Mouse (Mus musculus): ENCODE data around the gene Dlgap1.
A peak's percentile ranks its signal among the peaks of the same experiment; 100 is the strongest.

The Dlgap1 gene

DNA sequence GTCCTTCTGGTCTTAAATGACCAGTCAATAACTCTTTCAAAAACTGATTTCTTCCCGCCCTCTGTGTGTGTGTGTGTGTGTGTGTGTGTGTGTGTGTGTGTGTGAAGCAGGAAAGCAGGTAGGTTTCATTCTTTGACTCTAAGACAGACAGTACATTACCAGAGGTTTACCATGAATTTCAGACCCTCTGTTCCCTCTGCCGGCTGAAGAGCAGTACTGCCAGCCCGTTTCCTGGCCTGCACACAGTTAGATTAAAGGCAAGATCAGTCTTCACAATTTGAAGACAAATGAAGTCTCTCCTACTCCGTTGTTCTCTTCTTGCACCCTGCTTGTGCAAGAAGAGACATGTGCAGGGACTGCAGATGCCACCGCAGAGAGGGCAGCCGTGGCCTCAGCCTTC is 373.0 kb downstream of the Dlgap1 start:
- DNase-seq (ENCODE audit: low spot score in 2 of 2): no peak

- no peak for DNase-seq (ENCODE audit: low spot score in 2 of 2)
Measured at GRCm38 (mm10) chr17:70347403-70347802, 378.5 kb downstream of the Dlgap1 start.

- DNase-seq (ENCODE audit: low spot score in 2 of 2): no peak
Measured at GRCm38 (mm10) chr17:70363561-70363960, 394.7 kb downstream of the Dlgap1 start.

DNA sequence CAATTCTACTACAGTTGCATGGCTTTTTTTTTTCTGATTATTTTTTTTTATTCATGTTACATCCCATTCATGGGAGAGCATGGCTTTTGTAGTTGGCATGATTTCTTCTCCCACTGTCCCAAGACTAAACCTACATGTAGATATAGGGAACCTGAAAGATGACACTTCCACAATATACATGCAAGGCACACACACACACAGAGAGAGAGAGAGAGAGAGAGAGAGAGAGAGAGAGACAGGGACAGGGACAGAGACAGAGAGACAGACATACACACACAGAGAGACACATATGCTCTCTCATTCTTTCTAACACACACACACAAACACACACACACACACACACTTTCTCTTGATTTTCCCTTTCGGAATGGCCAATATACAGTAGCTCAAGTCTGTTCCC is 395.1 kb downstream of the Dlgap1 start:
- DNase-seq (ENCODE audit: low spot score in 2 of 2): no peak

GRCm38 (mm10) chr17:70369124-70369523 is 400.3 kb downstream of the Dlgap1 start:
- DNase-seq (ENCODE audit: low spot score in 2 of 2): no peak

DNA sequence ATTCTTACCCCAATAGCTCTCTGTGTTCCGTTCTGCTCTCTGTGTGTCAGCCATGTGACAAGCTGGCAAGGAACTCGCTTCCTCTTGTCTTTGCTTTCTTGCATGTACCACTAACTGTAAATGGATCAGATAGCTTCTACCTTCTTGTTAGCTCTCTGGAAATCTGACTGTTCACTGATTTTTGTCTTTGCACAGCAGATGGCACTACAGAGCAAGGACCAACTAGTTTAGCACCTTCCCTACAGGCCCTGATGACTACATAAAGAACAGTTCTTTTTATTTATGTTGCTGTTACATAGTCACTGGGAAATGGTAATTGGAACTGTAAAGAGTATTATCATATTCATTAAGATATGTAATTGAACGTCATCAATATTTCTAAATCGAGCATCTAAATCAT is 408.1 kb downstream of the Dlgap1 start:
- DNase-seq (ENCODE audit: low spot score in 2 of 2): no peak

DNA sequence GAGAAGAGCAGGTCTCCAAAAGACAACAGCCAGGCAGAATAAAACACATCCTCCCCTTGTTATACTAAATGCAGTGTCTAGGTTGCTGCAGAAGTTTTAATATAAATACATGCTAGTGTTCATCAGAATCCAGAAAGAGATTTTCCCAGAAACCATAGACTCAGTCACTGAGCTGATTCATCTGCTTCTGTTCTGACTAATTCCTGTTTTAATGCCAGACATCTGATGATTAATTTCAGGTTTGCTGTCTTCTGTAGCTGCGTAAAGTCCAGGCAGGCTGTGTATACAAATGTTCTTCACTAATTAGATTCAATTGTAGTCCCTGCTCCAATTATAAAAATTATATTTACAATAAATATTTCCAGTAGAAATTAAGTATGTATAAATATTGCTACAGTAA is 419.6 kb downstream of the Dlgap1 start:
- DNase-seq (ENCODE audit: low spot score in 2 of 2): no peak

- no peak for DNase-seq (ENCODE audit: low spot score in 2 of 2)
Measured at GRCm38 (mm10) chr17:70397220-70397619, 428.3 kb downstream of the Dlgap1 start.

- no peak for DNase-seq (ENCODE audit: low spot score in 2 of 2)
Measured at GRCm38 (mm10) chr17:70397708-70398107, 428.8 kb downstream of the Dlgap1 start.

- no peak for DNase-seq (ENCODE audit: low spot score in 2 of 2)
Measured at GRCm38 (mm10) chr17:70401909-70402308, 433.0 kb downstream of the Dlgap1 start.

GRCm38 (mm10) chr17:70403750-70404149 is 434.9 kb downstream of the Dlgap1 start:
- DNase-seq (ENCODE audit: low spot score in 2 of 2): no peak

DNA sequence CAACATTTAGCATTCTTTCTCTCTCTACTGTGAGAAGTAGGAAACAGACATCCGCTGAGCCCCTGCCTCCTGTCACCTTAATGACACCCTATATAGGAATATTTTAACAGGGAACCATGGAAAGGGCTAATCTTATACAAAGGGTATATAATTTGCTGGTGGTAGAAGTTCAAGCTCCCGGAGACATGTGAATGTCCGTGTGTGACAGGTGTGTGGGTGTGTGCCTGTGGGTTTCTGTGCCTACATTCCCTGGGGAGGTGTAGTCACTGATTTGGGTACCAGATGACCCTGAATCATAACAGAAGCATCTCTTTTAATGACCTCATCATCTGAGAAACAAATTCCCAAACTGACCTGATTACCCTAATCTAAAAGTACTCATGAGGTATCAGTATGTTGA is 445.3 kb downstream of the Dlgap1 start:
- DNase-seq (ENCODE audit: low spot score in 2 of 2): no peak

DNA sequence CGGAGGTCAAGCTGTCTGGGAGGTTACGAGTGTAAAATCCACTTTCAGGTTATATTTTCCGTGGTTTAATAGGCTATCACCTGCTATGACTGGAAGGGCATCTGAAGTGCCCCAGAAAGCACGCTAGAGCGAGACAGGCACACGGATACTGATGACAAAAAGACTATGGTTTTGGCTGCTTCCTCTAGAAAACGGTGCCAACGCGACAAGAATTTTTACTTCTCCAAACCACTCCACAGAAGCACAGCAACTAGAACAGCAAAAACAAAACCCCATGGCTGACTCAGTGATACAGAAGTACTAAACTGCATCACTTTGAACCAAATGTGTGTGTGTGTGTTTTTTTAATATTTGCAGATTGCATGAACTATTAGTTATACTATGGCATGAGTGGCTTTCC is 459.0 kb downstream of the Dlgap1 start:
- no peak for DNase-seq (ENCODE audit: low spot score in 2 of 2)

GRCm38 (mm10) chr17:70429746-70430451 is 461.0 kb downstream of the Dlgap1 start:
- DNase-seq (ENCODE audit: low spot score in 2 of 2): peak; percentile 18 to 45

GRCm38 (mm10) chr17:70430452-70430787 is 461.5 kb downstream of the Dlgap1 start:
- no peak for DNase-seq (ENCODE audit: low spot score in 2 of 2)

GRCm38 (mm10) chr17:70432834-70433233 is 464.0 kb downstream of the Dlgap1 start:
- DNase-seq (ENCODE audit: low spot score in 2 of 2): no peak

- DNase-seq (ENCODE audit: low spot score in 2 of 2): no peak
Measured at GRCm38 (mm10) chr17:70434549-70434948, 465.7 kb downstream of the Dlgap1 start.

GRCm38 (mm10) chr17:70435612-70436011 is 466.7 kb downstream of the Dlgap1 start:
- DNase-seq (ENCODE audit: low spot score in 2 of 2): no peak

- no peak for DNase-seq (ENCODE audit: low spot score in 2 of 2)
Measured at GRCm38 (mm10) chr17:70437229-70437628, 468.4 kb downstream of the Dlgap1 start.

- no peak for DNase-seq (ENCODE audit: low spot score in 2 of 2)
Measured at GRCm38 (mm10) chr17:70442976-70443375, 474.1 kb downstream of the Dlgap1 start.

- DNase-seq (ENCODE audit: low spot score in 2 of 2): no peak
Measured at GRCm38 (mm10) chr17:70446451-70446850, 477.6 kb downstream of the Dlgap1 start.

DNA sequence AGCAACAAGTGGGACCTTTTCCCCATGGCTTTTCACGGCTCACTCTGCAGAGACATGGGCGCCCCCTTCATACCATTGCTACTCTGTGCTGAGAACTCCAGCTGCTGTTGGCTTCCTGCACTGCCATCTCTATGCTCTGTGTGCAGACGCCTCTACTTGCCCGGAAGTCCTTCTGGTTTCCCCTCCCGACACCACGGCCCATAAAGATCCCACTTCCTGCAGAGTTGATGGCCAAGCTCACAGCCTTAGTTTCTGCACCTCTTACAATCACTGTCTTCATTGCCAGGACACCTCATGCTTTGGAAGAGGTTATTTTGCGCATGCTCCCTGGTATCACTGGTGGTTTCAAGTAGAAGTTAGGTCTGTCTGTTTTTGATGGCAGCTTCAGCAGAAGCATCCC is 486.2 kb downstream of the Dlgap1 start:
- no peak for DNase-seq (ENCODE audit: low spot score in 2 of 2)

DNA sequence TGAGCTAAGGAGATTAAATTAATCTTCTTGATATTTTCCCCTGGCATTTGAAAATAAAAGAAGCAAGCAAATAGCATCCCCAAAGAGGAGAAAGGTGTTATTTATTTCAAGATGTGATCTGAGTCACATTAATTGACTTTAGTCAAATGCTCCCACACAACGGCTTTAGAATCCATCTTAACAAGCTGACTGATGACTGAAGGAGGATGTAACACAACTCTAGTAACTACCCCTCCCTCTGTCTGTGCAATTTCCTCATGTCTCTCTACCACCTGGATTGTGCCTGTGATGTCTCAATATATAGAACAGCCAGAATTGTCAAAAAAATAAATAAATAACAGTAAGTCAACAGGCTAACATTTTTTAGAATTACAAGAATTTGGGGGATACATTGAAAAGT is 488.2 kb downstream of the Dlgap1 start:
- no peak for DNase-seq (ENCODE audit: low spot score in 2 of 2)

DNA sequence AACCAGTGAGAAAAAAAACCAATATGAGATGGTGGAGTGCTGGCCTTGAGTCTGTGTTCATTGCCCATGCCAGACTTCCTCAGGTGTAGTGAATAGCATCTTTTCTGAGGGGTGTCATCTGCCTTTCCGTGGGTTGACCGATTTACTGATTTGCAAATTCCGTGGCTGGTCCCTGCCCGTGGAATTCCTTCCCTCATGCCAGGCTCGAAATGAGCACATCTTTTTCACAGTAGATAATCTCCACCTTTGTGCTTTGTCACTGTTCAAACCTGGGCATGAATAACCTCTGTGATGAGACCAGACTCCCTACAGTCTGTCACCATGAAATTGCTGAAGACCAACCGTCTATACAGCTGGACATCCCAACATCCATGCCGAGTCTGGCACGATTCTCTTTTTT is 493.4 kb downstream of the Dlgap1 start:
- no peak for DNase-seq (ENCODE audit: low spot score in 2 of 2)

All from urinary bladder, adult 18-20 months (tissue).